Mouse (Mus musculus): ENCODE data around the gene Grid1. TPM values are rescaled to one million over a fixed set of nuclear protein-coding genes. Genes with fewer than 3 reads are reported as not detected.

Grid1 gene
- total and polyA plus RNA-seq, 2 experiments from 2014 or later, result 9.2 to 28.3 TPM

DNA sequence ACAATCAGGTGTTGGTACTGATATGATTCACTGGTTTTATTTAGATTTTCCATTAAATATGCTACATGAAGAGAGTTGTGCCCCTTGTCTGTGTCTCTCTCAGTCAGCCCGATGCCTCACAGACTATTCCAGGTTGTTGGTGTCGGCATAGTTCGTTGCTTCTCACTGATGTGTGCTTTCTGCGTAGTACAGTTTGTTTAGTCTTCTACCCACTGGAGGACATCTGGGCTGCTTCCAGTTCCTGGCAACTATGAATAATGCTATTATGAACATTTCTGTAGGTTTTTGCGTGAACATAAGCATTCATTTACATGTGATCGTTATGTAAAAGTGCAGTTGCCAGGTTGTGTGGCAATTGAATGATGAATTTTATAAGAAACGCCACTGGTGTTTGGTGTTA, 633.8 kb downstream of the Grid1 start:
- ATAC-seq (no peak), DNase-seq (no peak)
- Histone ChIP-seq H3K9me3 (ENCODE audit: low read length) (no peaks in the 10 kb centered on the region), H3K36me3 (ENCODE audit: insufficient read depth) (no peaks in the 10 kb centered on the region), H3K4me3 (ENCODE audit: low read depth, low read length) (no peak overlapping the region), H3K4me1 (ENCODE audit: insufficient read depth) (no peaks in the 10 kb centered on the region), H3K4me2 (ENCODE audit: low read depth) (no peak overlapping the region), H3K27me3 (ENCODE audit: insufficient read depth, low read length) (no peaks in the 10 kb centered on the region), H3K9ac (no peak overlapping the region), H3K27ac (ENCODE audit: low read depth, low read length) (no peak overlapping the region)
- 63% methylated on average over 7 of the region's 7 CpGs for WGBS
- TF ChIP-seq CTCF (IDR thresholded peaks at IDR 0.05; ENCODE audit: low read depth), result no peak

DNA sequence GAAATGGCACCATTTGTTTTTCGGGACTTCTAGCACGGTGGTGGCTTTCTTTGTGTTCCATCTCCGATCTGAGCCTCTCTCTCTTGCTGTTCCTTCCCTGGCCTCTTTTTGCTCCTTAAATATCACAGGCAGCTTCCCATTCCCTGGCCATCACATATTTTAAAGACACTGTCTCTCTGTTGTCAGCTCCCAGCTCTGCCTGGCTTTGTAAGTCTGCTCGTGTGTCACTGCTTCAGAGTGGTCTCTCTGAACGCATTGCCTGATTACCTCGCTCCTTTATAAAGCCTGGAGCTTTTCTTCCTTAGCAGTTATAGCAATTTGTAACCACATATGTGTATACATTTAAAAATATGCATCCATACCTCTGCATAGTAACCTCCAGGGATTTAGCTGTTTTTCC, 648.3 kb downstream of the Grid1 start:
- H3K4me3 ChIP-seq (ENCODE audit: low read depth, low read length), result no peak overlapping the region
- 60% methylated on average over 6 of the region's 6 CpGs for WGBS
- H3K27me3 ChIP-seq (ENCODE audit: insufficient read depth, low read length), result no peaks in the 10 kb centered on the region
- peak; percentile 4 for DNase-seq
- ATAC-seq, result 0 out of 2 replicates have a peak, but pooled peaks have one; percentile 10
- H3K36me3 ChIP-seq (ENCODE audit: insufficient read depth), result no peaks in the 10 kb centered on the region
- H3K4me1 ChIP-seq (ENCODE audit: insufficient read depth), result no peaks in the 10 kb centered on the region
- H3K27ac ChIP-seq (ENCODE audit: low read depth, low read length), result no peak overlapping the region
- no peaks in the 10 kb centered on the region for H3K9me3 ChIP-seq (ENCODE audit: low read length)
- H3K9ac ChIP-seq, result no peak overlapping the region
- no peak for TF ChIP-seq CTCF (IDR thresholded peaks at IDR 0.05; ENCODE audit: low read depth)
- H3K4me2 ChIP-seq (ENCODE audit: low read depth), result no peak overlapping the region

DNA sequence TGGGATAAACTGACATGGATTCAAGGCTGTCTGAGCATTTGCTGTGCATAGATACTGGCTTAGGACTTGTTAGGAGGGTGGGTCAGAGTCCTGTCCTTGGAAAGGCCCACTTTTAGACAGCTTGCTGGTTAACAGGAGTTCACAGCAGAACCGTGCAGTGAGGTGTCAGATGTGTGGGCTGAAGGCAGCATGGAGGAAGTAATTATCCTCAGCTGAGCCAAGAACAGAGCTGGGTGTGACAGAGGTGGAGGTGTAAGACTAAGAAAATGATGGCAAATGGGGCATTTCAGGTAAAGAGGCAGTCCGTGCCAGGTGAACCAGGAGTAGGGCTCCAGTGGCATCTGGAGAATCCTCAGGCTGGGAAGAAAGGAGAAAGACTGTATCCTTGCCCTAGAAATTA, 666.1 kb downstream of the Grid1 start:
- Histone ChIP-seq H3K9me3 (ENCODE audit: low read length) (no peaks in the 10 kb centered on the region), H3K27ac (ENCODE audit: low read depth, low read length) (no peak overlapping the region), H3K36me3 (ENCODE audit: insufficient read depth) (no peaks in the 10 kb centered on the region), H3K27me3 (ENCODE audit: insufficient read depth, low read length) (no peaks in the 10 kb centered on the region), H3K9ac (no peak overlapping the region), H3K4me3 (ENCODE audit: low read depth, low read length) (no peak overlapping the region), H3K4me1 (ENCODE audit: insufficient read depth) (no peaks in the 10 kb centered on the region), H3K4me2 (ENCODE audit: low read depth) (no peak overlapping the region)
- no peak for TF ChIP-seq CTCF (IDR thresholded peaks at IDR 0.05; ENCODE audit: low read depth)
- WGBS, result 80% methylated on average over 2 of the region's 2 CpGs
- ATAC-seq (no peak), DNase-seq (no peak)

DNA sequence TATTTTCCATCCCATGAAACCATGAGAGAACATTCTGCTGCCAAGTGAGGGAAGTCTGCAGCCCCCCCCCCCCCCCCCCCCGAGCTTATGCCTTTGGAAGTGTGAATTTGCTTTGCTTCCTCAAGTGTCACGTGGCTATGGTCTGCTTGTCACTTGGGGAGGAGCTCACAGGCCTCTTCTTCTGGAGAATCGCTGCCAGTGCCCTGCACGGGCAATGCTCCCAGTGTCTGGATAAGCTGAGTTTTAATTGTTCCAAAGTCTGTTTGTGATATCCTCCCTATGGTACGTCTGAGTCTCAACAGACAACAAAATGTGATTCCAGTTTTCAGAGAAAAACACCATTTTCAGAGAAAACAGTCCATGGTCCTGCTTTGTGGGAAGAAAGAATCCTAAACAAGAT, 682.4 kb downstream of the Grid1 start:
- Histone ChIP-seq H3K36me3 (ENCODE audit: insufficient read depth) (no peaks in the 10 kb centered on the region), H3K4me1 (ENCODE audit: insufficient read depth) (no peaks in the 10 kb centered on the region), H3K9ac (no peak overlapping the region), H3K27me3 (ENCODE audit: insufficient read depth, low read length) (no peaks in the 10 kb centered on the region), H3K4me3 (ENCODE audit: low read depth, low read length) (no peak overlapping the region), H3K4me2 (ENCODE audit: low read depth) (no peak overlapping the region), H3K27ac (ENCODE audit: low read depth, low read length) (no peak overlapping the region), H3K9me3 (ENCODE audit: low read length) (no peaks in the 10 kb centered on the region)
- WGBS, result 43% methylated on average over 5 of the region's 5 CpGs
- no peak for TF ChIP-seq CTCF (IDR thresholded peaks at IDR 0.05; ENCODE audit: low read depth)
- ATAC-seq (peak; percentile 53; the same call in 1 of the 2 replicates), DNase-seq (peak; percentile 33)

DNA sequence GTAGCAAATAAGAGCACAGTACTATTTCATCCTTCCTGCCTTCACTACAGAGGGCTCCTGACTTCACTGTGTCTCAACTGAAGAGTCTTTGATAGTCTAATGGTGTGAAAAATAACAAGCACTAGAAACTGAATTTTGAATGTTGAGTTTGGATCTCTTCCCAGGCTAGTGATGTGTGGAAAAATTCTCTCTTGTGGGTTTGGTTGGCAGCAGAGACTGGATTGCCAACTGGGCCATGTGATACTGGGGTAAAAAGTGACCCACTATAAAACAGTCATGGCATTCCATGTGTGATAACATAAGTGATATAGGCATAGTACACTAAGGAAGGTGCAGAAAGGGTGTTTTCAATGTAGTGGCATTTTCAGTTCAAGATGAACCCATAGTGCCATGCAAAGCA, 699.5 kb downstream of the Grid1 start:
- ATAC-seq (peak; percentile 32; the same call in 1 of the 2 replicates), DNase-seq (peak; percentile 8)
- no peak overlapping the region for H3K9ac ChIP-seq

DNA sequence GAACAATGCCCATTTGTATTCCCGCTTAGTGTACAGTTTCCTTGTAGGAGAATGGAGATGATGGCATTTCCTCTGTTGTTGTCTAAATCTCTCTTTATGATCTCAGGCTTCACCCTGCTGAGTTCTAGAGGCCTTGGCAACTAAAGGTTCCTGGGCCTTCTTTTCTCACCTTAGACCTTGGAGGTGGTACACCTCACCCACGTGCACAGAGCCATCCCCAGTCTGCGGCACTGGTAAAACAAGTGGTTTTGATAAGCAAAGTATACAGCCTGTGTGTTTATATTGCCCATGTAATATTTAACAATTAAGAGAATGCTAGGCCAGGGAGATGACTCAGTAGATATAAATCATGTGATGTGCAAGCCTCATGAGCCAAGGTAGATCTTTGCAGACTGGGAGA, 718.9 kb downstream of the Grid1 start:
- TF ChIP-seq CTCF (IDR thresholded peaks at IDR 0.05; ENCODE audit: low read depth), result no peak
- H3K9ac ChIP-seq, result no peak overlapping the region
- H3K4me1 ChIP-seq (ENCODE audit: insufficient read depth), result no peaks in the 10 kb centered on the region
- no peaks in the 10 kb centered on the region for H3K27me3 ChIP-seq (ENCODE audit: insufficient read depth, low read length)
- DNase-seq, result no peak
- no peak overlapping the region for H3K4me2 ChIP-seq (ENCODE audit: low read depth)
- H3K4me3 ChIP-seq (ENCODE audit: low read depth, low read length), result no peak overlapping the region
- ATAC-seq, result no peak
- WGBS, result 78% methylated on average over 3 of the region's 3 CpGs
- H3K36me3 ChIP-seq (ENCODE audit: insufficient read depth), result no peaks in the 10 kb centered on the region
- no peaks in the 10 kb centered on the region for H3K9me3 ChIP-seq (ENCODE audit: low read length)
- H3K27ac ChIP-seq (ENCODE audit: low read depth, low read length), result no peak overlapping the region

More for the DNA sequence above, 699.5 kb downstream of the Grid1 start:
- Histone ChIP-seq H3K9me3 (ENCODE audit: low read length) (no peaks in the 10 kb centered on the region), H3K27ac (ENCODE audit: low read depth, low read length) (no peak overlapping the region), H3K4me3 (ENCODE audit: low read depth, low read length) (no peak overlapping the region), H3K36me3 (ENCODE audit: insufficient read depth) (no peaks in the 10 kb centered on the region), H3K4me1 (ENCODE audit: insufficient read depth) (no peaks in the 10 kb centered on the region), H3K27me3 (ENCODE audit: insufficient read depth, low read length) (no peaks in the 10 kb centered on the region), H3K4me2 (ENCODE audit: low read depth) (no peak overlapping the region)
- no peak for TF ChIP-seq CTCF (IDR thresholded peaks at IDR 0.05; ENCODE audit: low read depth)

DNA sequence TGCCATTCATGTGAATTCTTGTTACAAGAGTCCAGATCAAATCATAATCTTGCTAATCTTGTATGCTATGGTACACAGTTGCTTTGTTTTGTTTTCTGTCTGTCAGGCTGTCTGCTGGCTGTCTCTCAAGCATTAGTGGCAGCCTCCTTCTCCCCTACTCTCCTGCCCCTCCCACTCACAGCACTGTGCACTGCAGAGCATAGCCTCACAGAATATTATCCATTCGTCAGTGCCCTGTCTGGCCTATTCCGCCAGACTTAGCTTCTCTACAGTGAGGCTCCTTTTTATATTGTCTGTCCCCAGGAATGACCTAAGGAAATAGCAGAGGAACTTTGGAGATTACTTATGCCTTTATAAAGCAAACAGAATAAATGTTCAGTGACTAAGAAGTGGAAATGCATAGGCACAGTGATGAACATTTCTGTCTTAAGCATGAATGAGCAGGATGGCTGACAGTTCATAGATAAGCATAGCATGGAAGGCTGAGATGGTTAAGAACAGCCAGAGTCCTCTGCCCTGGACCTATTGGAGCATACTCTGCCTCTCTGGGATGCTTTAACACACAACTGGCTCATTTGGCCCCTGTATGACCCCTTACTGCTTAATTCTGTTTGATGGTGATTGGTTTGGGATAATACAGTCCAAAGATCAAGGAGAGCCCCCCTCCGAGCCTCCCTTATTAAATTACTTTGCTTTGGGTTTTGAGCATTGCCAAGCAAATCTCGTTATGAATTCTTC, 721.5 kb downstream of the Grid1 start:
- Histone ChIP-seq H3K4me3 (ENCODE audit: low read depth, low read length) (no peak overlapping the region), H3K9ac (no peak overlapping the region), H3K36me3 (ENCODE audit: insufficient read depth) (no peaks in the 10 kb centered on the region), H3K4me2 (ENCODE audit: low read depth) (no peak overlapping the region), H3K9me3 (ENCODE audit: low read length) (no peaks in the 10 kb centered on the region), H3K27ac (ENCODE audit: low read depth, low read length) (no peak overlapping the region), H3K4me1 (ENCODE audit: insufficient read depth) (no peaks in the 10 kb centered on the region), H3K27me3 (ENCODE audit: insufficient read depth, low read length) (no peaks in the 10 kb centered on the region)
- WGBS, result 31% methylated on average over 4 of the region's 4 CpGs
- TF ChIP-seq CTCF (IDR thresholded peaks at IDR 0.05; ENCODE audit: low read depth), result no peak
- ATAC-seq (no peak), DNase-seq (no peak)
